Mouse (Mus musculus): ENCODE measurements around the gene Hmcn2. TPM values are rescaled to one million over a fixed set of nuclear protein-coding genes. Genes with fewer than 3 reads are reported as not detected.
A peak's percentile ranks its signal among the peaks of the same experiment; 100 is the strongest.

Hmcn2 gene
- polyA plus RNA-seq, 1 experiment: 4.1 TPM

GRCm38 (mm10) chr2:31476107-31476820 is 162.0 kb downstream of the Hmcn2 start:
- Histone ChIP-seq H3K4me1 (ENCODE audit: control insufficient read depth, insufficient read depth, low read length) (peaks cover 2% of the 10 kb centered on the region; the same call in 1 of the 2 replicates), H3K27ac (ENCODE audit: control insufficient read depth, insufficient read depth, low read depth, low read length) (no peak overlapping the region), H3K27me3 (ENCODE audit: control insufficient read depth, insufficient read depth, low read length) (no peaks in the 10 kb centered on the region), H3K36me3 (ENCODE audit: control insufficient read depth, insufficient read depth, low read length) (no peaks in the 10 kb centered on the region), H3K4me3 (ENCODE audit: control insufficient read depth, low read depth, low read length) (no peak overlapping the region)
- TF ChIP-seq CTCF (IDR thresholded peaks at IDR 0.05; ENCODE audit: control insufficient read depth, insufficient read depth, insufficient replicate concordance, low read depth, low read length): no peak
- TF ChIP-seq POLR2A (IDR thresholded peaks at IDR 0.05; ENCODE audit: control insufficient read depth, low read depth, low read length): no peak

DNA sequence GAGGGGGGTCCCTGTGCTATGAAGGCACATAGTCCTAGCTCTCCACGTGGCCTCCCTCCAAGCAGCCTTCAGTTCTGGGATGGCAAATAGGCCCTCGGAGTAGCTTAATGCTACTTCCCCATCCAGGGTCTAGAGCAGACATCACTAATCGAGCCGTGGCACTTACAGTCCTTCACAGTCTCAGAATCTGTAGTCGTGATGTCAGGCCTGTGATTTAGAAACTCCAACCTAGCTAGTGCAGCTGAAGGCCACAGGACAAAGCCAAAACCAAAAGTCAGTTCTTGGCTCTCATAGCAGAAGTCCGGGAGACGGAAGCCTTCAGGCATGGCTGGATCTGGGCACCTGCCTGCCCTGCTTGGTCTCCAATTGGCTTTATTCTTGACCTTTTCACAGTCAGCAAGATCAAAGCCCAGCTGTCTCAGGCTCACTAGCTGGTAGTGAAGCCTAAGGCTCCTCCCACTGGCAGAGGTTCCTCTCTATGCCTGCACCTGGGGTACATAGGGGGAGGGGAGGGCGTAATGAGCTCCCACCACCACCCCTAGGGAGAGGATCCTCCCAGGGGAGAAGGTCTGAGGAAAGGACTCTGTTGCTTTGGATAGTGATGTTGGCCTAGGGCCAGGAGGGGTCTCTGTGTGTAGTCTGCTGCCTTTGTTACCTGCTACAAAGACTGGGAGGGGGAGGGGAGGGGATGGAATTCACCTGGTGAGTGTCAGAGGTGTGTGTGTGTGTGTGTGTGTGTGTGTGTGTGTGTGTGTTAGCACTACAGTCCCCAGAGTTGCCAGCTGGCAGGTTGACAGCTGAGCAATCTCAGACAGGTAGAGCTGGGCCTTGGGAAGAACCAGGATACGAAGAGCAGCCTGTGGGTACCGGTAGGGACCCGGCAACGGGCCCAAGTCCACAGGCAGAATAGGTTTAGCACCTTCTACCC is 163.3 kb downstream of the Hmcn2 start:
- H3K4me1 ChIP-seq (ENCODE audit: control insufficient read depth, insufficient read depth, low read length): peaks cover 2% of the 10 kb centered on the region; the same call in 1 of the 2 replicates
- H3K27ac ChIP-seq (ENCODE audit: control insufficient read depth, insufficient read depth, low read depth, low read length): no peak overlapping the region
- no peak for TF ChIP-seq CTCF (IDR thresholded peaks at IDR 0.05; ENCODE audit: control insufficient read depth, insufficient read depth, insufficient replicate concordance, low read depth, low read length)
- TF ChIP-seq POLR2A (IDR thresholded peaks at IDR 0.05; ENCODE audit: control insufficient read depth, low read depth, low read length): no peak
- no peak overlapping the region for H3K4me3 ChIP-seq (ENCODE audit: control insufficient read depth, low read depth, low read length)
- no peaks in the 10 kb centered on the region for H3K27me3 ChIP-seq (ENCODE audit: control insufficient read depth, insufficient read depth, low read length)
- H3K36me3 ChIP-seq (ENCODE audit: control insufficient read depth, insufficient read depth, low read length): no peaks in the 10 kb centered on the region

- no peak for TF ChIP-seq POLR2A (IDR thresholded peaks at IDR 0.05; ENCODE audit: control insufficient read depth, low read depth, low read length)
- TF ChIP-seq CTCF (IDR thresholded peaks at IDR 0.05; ENCODE audit: control insufficient read depth, insufficient read depth, insufficient replicate concordance, low read depth, low read length): peak; percentile 90; the same call in 1 of the 2 replicates
- Histone ChIP-seq H3K36me3 (ENCODE audit: control insufficient read depth, insufficient read depth, low read length) (no peaks in the 10 kb centered on the region), H3K27ac (ENCODE audit: control insufficient read depth, insufficient read depth, low read depth, low read length) (no peak overlapping the region), H3K27me3 (ENCODE audit: control insufficient read depth, insufficient read depth, low read length) (no peaks in the 10 kb centered on the region), H3K4me1 (ENCODE audit: control insufficient read depth, insufficient read depth, low read length) (no peaks in the 10 kb centered on the region), H3K4me3 (ENCODE audit: control insufficient read depth, low read depth, low read length) (no peak overlapping the region)
These were observed 168.8 kb downstream of the Hmcn2 start for GRCm38 (mm10) chr2:31482914-31483575.

DNA sequence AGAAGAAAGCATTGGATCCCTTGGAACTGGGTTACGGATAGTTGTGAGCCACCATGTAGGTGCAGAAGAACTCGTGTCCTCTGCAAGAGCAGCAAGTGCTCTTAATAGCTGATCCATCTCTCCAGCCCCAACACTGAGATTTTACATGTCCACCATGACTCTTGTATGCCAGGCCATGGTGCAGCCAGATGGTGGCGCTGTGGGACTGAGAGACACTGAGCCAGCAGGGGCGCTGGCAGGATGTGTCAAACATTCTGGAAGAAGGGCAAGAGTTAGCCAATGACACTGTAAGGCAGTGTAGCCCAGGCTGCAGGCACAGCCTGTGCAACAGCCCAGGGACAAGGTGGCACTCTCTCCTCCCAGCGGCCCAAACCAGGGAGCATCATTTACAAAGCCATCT is 170.0 kb downstream of the Hmcn2 start:
- no peak overlapping the region for H3K27ac ChIP-seq (ENCODE audit: control insufficient read depth, insufficient read depth, low read depth, low read length)
- H3K4me1 ChIP-seq (ENCODE audit: control insufficient read depth, insufficient read depth, low read length): no peaks in the 10 kb centered on the region
- no peaks in the 10 kb centered on the region for H3K27me3 ChIP-seq (ENCODE audit: control insufficient read depth, insufficient read depth, low read length)
- H3K36me3 ChIP-seq (ENCODE audit: control insufficient read depth, insufficient read depth, low read length): no peaks in the 10 kb centered on the region
- H3K4me3 ChIP-seq (ENCODE audit: control insufficient read depth, low read depth, low read length): no peak overlapping the region
- TF ChIP-seq POLR2A (IDR thresholded peaks at IDR 0.05; ENCODE audit: control insufficient read depth, low read depth, low read length) (no peak), CTCF (IDR thresholded peaks at IDR 0.05; ENCODE audit: control insufficient read depth, insufficient read depth, insufficient replicate concordance, low read depth, low read length) (peak; percentile 91; the same call in 1 of the 2 replicates)

DNA sequence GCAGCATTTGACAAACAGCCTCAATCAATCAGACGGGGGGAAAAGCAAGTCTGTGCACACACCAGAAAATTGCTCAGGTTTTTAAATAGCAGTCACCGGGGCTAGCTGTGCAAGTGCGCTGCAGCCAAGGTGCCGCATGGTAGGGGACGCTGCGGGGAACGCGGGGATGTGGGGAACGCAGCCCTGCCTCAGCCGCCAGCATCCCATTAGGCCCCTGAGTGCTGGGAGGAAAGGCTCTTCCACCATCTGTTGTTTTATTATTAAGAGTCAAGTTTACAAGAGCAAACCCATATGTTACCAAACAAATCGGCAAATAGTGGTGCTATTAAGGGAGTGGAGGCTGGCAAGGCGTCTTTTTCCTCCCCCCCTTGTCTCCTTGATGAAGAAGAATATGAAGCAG is 175.0 kb downstream of the Hmcn2 start:
- Histone ChIP-seq H3K27ac (ENCODE audit: control insufficient read depth, insufficient read depth, low read depth, low read length) (no peak overlapping the region), H3K4me3 (ENCODE audit: control insufficient read depth, low read depth, low read length) (no peak overlapping the region), H3K36me3 (ENCODE audit: control insufficient read depth, insufficient read depth, low read length) (no peaks in the 10 kb centered on the region), H3K4me1 (ENCODE audit: control insufficient read depth, insufficient read depth, low read length) (no peaks in the 10 kb centered on the region), H3K27me3 (ENCODE audit: control insufficient read depth, insufficient read depth, low read length) (no peaks in the 10 kb centered on the region)
- no peak for TF ChIP-seq CTCF (IDR thresholded peaks at IDR 0.05; ENCODE audit: control insufficient read depth, insufficient read depth, insufficient replicate concordance, low read depth, low read length)
- no peak for TF ChIP-seq POLR2A (IDR thresholded peaks at IDR 0.05; ENCODE audit: control insufficient read depth, low read depth, low read length)

- Histone ChIP-seq H3K4me1 (ENCODE audit: control insufficient read depth, insufficient read depth, low read length) (no peaks in the 10 kb centered on the region), H3K27ac (ENCODE audit: control insufficient read depth, insufficient read depth, low read depth, low read length) (no peak overlapping the region), H3K36me3 (ENCODE audit: control insufficient read depth, insufficient read depth, low read length) (no peaks in the 10 kb centered on the region), H3K4me3 (ENCODE audit: control insufficient read depth, low read depth, low read length) (no peak overlapping the region), H3K27me3 (ENCODE audit: control insufficient read depth, insufficient read depth, low read length) (no peaks in the 10 kb centered on the region)
- TF ChIP-seq POLR2A (IDR thresholded peaks at IDR 0.05; ENCODE audit: control insufficient read depth, low read depth, low read length) (no peak), CTCF (IDR thresholded peaks at IDR 0.05; ENCODE audit: control insufficient read depth, insufficient read depth, insufficient replicate concordance, low read depth, low read length) (no peak)
These were observed 176.3 kb downstream of the Hmcn2 start for GRCm38 (mm10) chr2:31490556-31490955.

DNA sequence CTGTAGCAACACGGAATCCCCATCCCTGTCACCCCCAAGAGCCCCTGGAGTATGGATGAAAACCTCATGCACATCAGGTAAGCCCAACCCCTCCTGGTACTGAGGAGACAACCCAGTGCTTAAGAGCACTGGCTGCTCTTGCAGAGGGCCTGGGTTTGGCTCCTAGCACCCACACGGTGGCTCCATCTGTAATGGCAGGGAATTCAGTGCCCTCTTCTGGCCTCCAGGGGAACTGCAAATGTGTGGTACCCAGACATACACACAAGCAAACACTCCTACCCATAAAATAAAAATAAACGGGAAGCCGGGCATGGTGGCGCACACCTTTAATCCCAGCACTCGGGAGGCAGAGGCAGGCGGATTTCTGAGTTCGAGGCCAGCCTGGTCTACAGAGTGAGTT is 178.1 kb downstream of the Hmcn2 start:
- TF ChIP-seq CTCF (IDR thresholded peaks at IDR 0.05; ENCODE audit: control insufficient read depth, insufficient read depth, insufficient replicate concordance, low read depth, low read length) (peak; percentile 20; the same call in 1 of the 2 replicates), POLR2A (IDR thresholded peaks at IDR 0.05; ENCODE audit: control insufficient read depth, low read depth, low read length) (no peak)
- Histone ChIP-seq H3K36me3 (ENCODE audit: control insufficient read depth, insufficient read depth, low read length) (no peaks in the 10 kb centered on the region), H3K4me3 (ENCODE audit: control insufficient read depth, low read depth, low read length) (no peak overlapping the region), H3K27ac (ENCODE audit: control insufficient read depth, insufficient read depth, low read depth, low read length) (no peak overlapping the region), H3K4me1 (ENCODE audit: control insufficient read depth, insufficient read depth, low read length) (no peaks in the 10 kb centered on the region), H3K27me3 (ENCODE audit: control insufficient read depth, insufficient read depth, low read length) (no peaks in the 10 kb centered on the region)

Measured in testis, adult 2 months (tissue).